Mouse (Mus musculus): Measurements from ENCODE around the gene Defb43. TPM values are rescaled to one million over a fixed set of nuclear protein-coding genes. Genes with fewer than 3 reads are reported as not detected.

The Defb43 gene
- polyA plus RNA-seq, 1 experiment from 2014 or later, result not detected

DNA sequence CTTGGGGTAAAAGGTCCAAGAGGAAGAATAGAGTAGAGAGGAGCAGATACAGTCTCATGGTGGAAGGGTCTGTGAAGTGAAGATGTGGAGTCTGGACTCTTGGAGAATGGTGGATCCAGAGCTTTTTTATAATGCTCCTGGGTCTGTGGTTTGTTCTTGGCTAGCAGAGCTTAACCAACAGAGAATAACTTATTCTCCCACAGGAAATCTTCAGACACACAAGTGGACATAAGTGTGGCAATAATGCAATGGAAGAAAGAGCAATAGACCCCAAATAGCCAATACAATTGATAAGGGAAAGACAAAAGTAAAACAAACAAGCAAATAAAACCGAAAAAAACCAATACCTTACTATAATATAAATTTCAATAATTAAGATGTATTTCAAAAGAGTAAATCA, 27.2 kb upstream of the Defb43 start, which contains the start of gene Defb48:
Gene Defb48, minus strand, starts transcription at position 101 of the 400 bp plus-strand sequence.
- Histone ChIP-seq H3K9me3 (ENCODE audit: control insufficient read depth, low read length) (no peaks in the 10 kb centered on the region), H3K4me3 (ENCODE audit: low read depth, low read length) (no peak within 1 kb of the TSS), H3K9ac (ENCODE audit: low read length) (no peak within 1 kb of the TSS), H3K4me2 (replicated peaks; ENCODE audit: low read depth) (no peak within 1 kb of the TSS), H3K27ac (replicated peaks) (no peak within 1 kb of the TSS), H3K4me1 (replicated peaks; ENCODE audit: control insufficient read depth, insufficient read depth) (no peaks in the 10 kb centered on the region), H3K36me3 (ENCODE audit: control insufficient read depth, insufficient read depth, low read length) (no peaks in the 10 kb centered on the region), H3K27me3 (ENCODE audit: control insufficient read depth, insufficient read depth, low read length) (no peaks in the 10 kb centered on the region)
- ATAC-seq (ENCODE audit: low FRiP score, low TSS enrichment), result no peak
- TF ChIP-seq CTCF (IDR thresholded peaks at IDR 0.05; ENCODE audit: low read depth) (no peak), EP300 (optimal IDR thresholded peaks at IDR 0.05) (no peak)
- DNase-seq (ENCODE audit: low spot score), result no peak
- 53% methylated on average over 1 of the region's 1 CpGs for WGBS

DNA sequence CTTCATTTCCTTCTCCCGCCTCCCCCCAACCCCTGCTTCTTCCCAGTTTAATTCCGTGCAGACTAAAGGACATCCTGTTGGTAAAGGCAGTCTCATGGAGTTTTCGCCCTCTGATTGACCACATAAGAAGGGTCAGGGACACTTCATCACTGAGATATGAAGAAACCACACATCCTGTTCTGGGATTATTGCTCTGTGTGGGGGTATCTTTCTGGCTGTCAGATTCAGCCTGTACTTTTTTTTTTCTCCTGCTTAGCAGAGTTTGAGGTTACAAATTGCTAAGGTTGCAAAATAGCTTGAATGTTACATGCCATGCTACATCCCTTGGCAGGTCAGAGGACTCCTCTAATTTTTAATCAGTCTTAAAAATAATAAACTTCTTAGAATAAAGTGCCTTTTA, 20.3 kb upstream of the Defb43 start:
- H3K27me3 ChIP-seq (ENCODE audit: control insufficient read depth, insufficient read depth, low read length), result no peaks in the 10 kb centered on the region
- no peaks in the 10 kb centered on the region for H3K4me1 ChIP-seq (replicated peaks; ENCODE audit: control insufficient read depth, insufficient read depth)
- H3K36me3 ChIP-seq (ENCODE audit: control insufficient read depth, insufficient read depth, low read length), result no peaks in the 10 kb centered on the region
- DNase-seq (ENCODE audit: low spot score), result no peak
- no peak overlapping the region for H3K4me2 ChIP-seq (replicated peaks; ENCODE audit: low read depth)
- ATAC-seq (ENCODE audit: low FRiP score, low TSS enrichment), result no peak
- H3K9ac ChIP-seq (ENCODE audit: low read length), result no peak overlapping the region
- 63% methylated on average over 3 of the region's 3 CpGs for WGBS
- H3K27ac ChIP-seq (replicated peaks), result no peak overlapping the region
- TF ChIP-seq EP300 (optimal IDR thresholded peaks at IDR 0.05) (no peak), CTCF (IDR thresholded peaks at IDR 0.05; ENCODE audit: low read depth) (no peak)
- no peak overlapping the region for H3K4me3 ChIP-seq (ENCODE audit: low read depth, low read length)
- H3K9me3 ChIP-seq (ENCODE audit: control insufficient read depth, low read length), result no peaks in the 10 kb centered on the region

DNA sequence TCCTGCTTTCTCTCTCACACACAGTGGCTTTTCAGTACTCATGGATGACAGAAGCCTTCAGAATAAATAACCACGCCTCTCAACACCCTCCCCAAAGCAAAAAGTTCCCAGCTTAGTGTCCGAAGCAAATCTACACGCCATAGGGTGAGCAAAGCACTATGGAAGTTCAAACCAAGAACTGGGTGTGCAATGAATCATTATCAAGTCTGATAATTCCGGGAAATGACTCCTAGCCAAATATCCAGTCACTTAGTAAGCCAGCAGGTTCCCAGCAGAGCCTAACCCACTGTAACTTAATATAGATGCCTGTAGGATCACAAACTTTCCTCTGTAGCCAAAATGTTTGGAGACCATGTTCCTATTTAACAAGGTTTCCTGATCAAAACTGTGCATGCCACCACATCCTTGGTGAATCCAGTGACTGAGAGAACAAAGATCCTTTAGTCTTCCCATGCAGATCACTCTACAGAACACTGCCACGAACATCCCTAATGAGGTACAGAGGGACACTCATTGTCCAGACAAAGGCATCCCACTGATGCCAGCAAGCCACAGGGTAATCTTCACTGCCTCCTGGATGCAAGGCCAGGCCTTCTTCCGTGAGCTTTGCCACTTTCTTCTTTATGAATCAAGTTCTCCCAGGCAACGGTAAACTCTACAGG, 19.6 kb upstream of the Defb43 start:
- ATAC-seq (ENCODE audit: low FRiP score, low TSS enrichment) (no peak), DNase-seq (ENCODE audit: low spot score) (no peak)
- 66% methylated on average over 7 of the region's 7 CpGs for WGBS
- no peaks in the 10 kb centered on the region for H3K36me3 ChIP-seq (ENCODE audit: control insufficient read depth, insufficient read depth, low read length)
- no peak overlapping the region for H3K27ac ChIP-seq (replicated peaks)
- TF ChIP-seq EP300 (optimal IDR thresholded peaks at IDR 0.05) (no peak), CTCF (IDR thresholded peaks at IDR 0.05; ENCODE audit: low read depth) (no peak)
- H3K9me3 ChIP-seq (ENCODE audit: control insufficient read depth, low read length), result no peaks in the 10 kb centered on the region
- no peaks in the 10 kb centered on the region for H3K4me1 ChIP-seq (replicated peaks; ENCODE audit: control insufficient read depth, insufficient read depth)
- no peak overlapping the region for H3K9ac ChIP-seq (ENCODE audit: low read length)
- no peak overlapping the region for H3K4me3 ChIP-seq (ENCODE audit: low read depth, low read length)
- H3K27me3 ChIP-seq (ENCODE audit: control insufficient read depth, insufficient read depth, low read length), result no peaks in the 10 kb centered on the region
- no peak overlapping the region for H3K4me2 ChIP-seq (replicated peaks; ENCODE audit: low read depth)

DNA sequence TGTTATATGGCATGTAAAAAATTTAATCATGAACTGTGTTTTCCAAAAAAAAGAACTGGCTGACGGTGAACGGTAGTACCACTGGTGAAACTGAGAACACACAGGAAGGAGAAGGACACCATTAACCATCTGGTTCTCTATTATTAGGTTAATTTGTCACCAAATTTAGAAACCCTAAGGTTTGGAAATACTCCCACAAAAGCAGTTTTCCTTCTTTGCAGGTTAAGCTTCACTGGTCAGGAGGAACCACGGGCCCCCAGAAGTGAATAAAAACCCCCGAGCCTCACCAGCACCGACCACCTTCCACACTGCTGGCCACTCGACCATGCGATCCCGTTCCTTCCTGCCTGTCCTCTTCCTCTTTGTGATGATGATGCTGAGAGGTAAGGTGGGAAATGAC, 13.8 kb upstream of the Defb43 start, which contains the start of gene Defb47:
Gene Defb47, plus strand, starts transcription at position 301 of the 400 bp plus-strand sequence.
- TF ChIP-seq EP300 (optimal IDR thresholded peaks at IDR 0.05), result no peak
- no peak for TF ChIP-seq CTCF (IDR thresholded peaks at IDR 0.05; ENCODE audit: low read depth)
- DNase-seq (ENCODE audit: low spot score) (no peak), ATAC-seq (ENCODE audit: low FRiP score, low TSS enrichment) (no peak)
- Histone ChIP-seq H3K9ac (ENCODE audit: low read length) (no peak within 1 kb of the TSS), H3K9me3 (ENCODE audit: control insufficient read depth, low read length) (no peaks in the 10 kb centered on the region), H3K36me3 (ENCODE audit: control insufficient read depth, insufficient read depth, low read length) (no peaks in the 10 kb centered on the region), H3K4me3 (ENCODE audit: low read depth, low read length) (no peak within 1 kb of the TSS), H3K4me2 (replicated peaks; ENCODE audit: low read depth) (no peak within 1 kb of the TSS), H3K27me3 (ENCODE audit: control insufficient read depth, insufficient read depth, low read length) (no peaks in the 10 kb centered on the region), H3K4me1 (replicated peaks; ENCODE audit: control insufficient read depth, insufficient read depth) (no peaks in the 10 kb centered on the region), H3K27ac (replicated peaks) (no peak within 1 kb of the TSS)
- 85% methylated on average over 8 of the region's 8 CpGs for WGBS

DNA sequence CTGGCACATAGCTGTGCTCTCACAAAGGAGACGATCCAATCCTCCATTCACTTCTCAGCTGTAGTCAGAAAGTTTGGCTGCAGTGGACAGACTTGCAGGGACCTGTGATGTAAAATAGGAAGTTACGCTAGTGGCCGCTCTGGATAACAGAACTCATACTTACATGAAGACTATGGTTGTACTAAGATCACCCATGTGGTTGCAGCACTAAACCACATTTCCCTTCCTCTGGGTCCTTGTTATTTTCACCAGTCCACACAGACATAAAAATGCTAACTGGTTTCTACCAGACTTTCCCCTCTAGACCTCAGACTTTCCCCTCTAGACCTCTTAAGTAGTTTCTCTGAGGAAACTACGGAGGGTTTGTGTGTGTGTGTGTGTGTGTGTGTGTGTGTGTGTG, 12.6 kb upstream of the Defb43 start:
- Histone ChIP-seq H3K4me1 (replicated peaks; ENCODE audit: control insufficient read depth, insufficient read depth) (no peaks in the 10 kb centered on the region), H3K4me2 (replicated peaks; ENCODE audit: low read depth) (no peak overlapping the region), H3K9me3 (ENCODE audit: control insufficient read depth, low read length) (no peaks in the 10 kb centered on the region), H3K36me3 (ENCODE audit: control insufficient read depth, insufficient read depth, low read length) (no peaks in the 10 kb centered on the region), H3K27me3 (ENCODE audit: control insufficient read depth, insufficient read depth, low read length) (no peaks in the 10 kb centered on the region), H3K27ac (replicated peaks) (no peak overlapping the region), H3K4me3 (ENCODE audit: low read depth, low read length) (no peak overlapping the region), H3K9ac (ENCODE audit: low read length) (no peak overlapping the region)
- DNase-seq (ENCODE audit: low spot score) (no peak), ATAC-seq (ENCODE audit: low FRiP score, low TSS enrichment) (no peak)
- 86% methylated on average over 4 of the region's 4 CpGs for WGBS
- TF ChIP-seq CTCF (IDR thresholded peaks at IDR 0.05; ENCODE audit: low read depth) (no peak), EP300 (optimal IDR thresholded peaks at IDR 0.05) (no peak)

DNA sequence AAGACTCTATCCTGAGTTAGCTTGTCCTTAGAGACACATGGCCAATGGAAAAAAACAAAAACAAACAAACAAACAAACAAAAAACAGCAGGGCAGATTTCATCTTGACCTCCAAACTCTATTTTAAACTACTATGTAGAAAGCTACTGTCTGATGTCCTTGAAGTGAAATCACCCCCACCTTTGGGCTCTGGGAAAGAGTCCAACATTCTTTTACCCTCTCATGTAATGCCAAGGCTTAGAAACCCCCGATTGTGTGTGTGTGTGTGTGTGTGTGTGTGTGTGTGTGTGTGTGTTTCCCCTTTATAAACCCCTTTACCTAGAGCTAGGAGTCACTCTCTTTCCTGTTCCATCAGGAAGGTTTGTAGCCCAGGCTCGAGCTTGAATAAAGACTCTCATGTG, 9.0 kb upstream of the Defb43 start:
- 52% methylated on average over 2 of the region's 2 CpGs for WGBS
- H3K9me3 ChIP-seq (ENCODE audit: control insufficient read depth, low read length), result no peaks in the 10 kb centered on the region
- DNase-seq (ENCODE audit: low spot score) (no peak), ATAC-seq (ENCODE audit: low FRiP score, low TSS enrichment) (no peak)
- H3K27me3 ChIP-seq (ENCODE audit: control insufficient read depth, insufficient read depth, low read length), result no peaks in the 10 kb centered on the region
- TF ChIP-seq EP300 (optimal IDR thresholded peaks at IDR 0.05) (no peak), CTCF (IDR thresholded peaks at IDR 0.05; ENCODE audit: low read depth) (no peak)
- H3K27ac ChIP-seq (replicated peaks), result no peak overlapping the region
- H3K4me1 ChIP-seq (replicated peaks; ENCODE audit: control insufficient read depth, insufficient read depth), result no peaks in the 10 kb centered on the region
- no peak overlapping the region for H3K4me2 ChIP-seq (replicated peaks; ENCODE audit: low read depth)
- no peak overlapping the region for H3K4me3 ChIP-seq (ENCODE audit: low read depth, low read length)
- H3K9ac ChIP-seq (ENCODE audit: low read length), result no peak overlapping the region
- no peaks in the 10 kb centered on the region for H3K36me3 ChIP-seq (ENCODE audit: control insufficient read depth, insufficient read depth, low read length)

All from stomach, postnatal 0 days (tissue).